Mouse (Mus musculus): ENCODE results near the gene Prss29.

- TF ChIP-seq CTCF (IDR thresholded peaks at IDR 0.05) (no peak), EP300 (IDR thresholded peaks at IDR 0.05) (no peak)
Observed at GRCm38 (mm10) chr17:25366005-25366404, 47.6 kb downstream of the Prss29 start, which contains the start of gene Tpsb2.
